Mouse (Mus musculus) thymus, adult 2 months (tissue): Measurements from ENCODE around the gene Gba. TPM values are rescaled to one million over a fixed set of nuclear protein-coding genes. Genes with fewer than 3 reads are reported as not detected.
A peak's percentile ranks its signal among the peaks of the same experiment; 100 is the strongest.

Source experiments
- DNase-seq: peaks from one replicate; pipeline ENCODE4 v3.0.0; 2021
- H3K27ac ChIP-seq: fragments of 200-500 bp; 2 replicates; pipeline ENCODE4 v1.5.1; 2012; ENCODE audit warnings: low read length, control low read depth; ENCODE audit not compliant: control insufficient read depth, insufficient read depth
- H3K27me3 ChIP-seq: fragments of 200-500 bp; 2 replicates; pipeline ENCODE4 v1.6.1; 2012; ENCODE audit warnings: mild to moderate bottlenecking, low read length, moderate library complexity, mixed read lengths; ENCODE audit not compliant: control insufficient read depth, insufficient read depth
- H3K36me3 ChIP-seq: fragments of 200-500 bp; 2 replicates; pipeline ENCODE4 v1.6.1; 2012; ENCODE audit warnings: mild to moderate bottlenecking, low read length, moderate library complexity; ENCODE audit not compliant: control insufficient read depth, insufficient read depth
- H3K4me1 ChIP-seq: fragments of 200-500 bp; replicated peaks from 2 replicates; pipeline ENCODE4 v1.6.1; 2012; ENCODE audit warnings: low read length; ENCODE audit not compliant: control insufficient read depth, insufficient read depth
- H3K4me3 ChIP-seq: fragments of 200-500 bp; 2 replicates; pipeline ENCODE4 v1.5.1; 2012; ENCODE audit warnings: mild to moderate bottlenecking, low read length, control low read depth, moderate library complexity; ENCODE audit not compliant: control insufficient read depth, insufficient read depth
- CTCF ChIP-seq: fragments of 200-500 bp; IDR thresholded peaks from 2 replicates; pipeline ENCODE4 v1.5.1; 2012; ENCODE audit warnings: mild to moderate bottlenecking, control low read depth, low read length, moderate library complexity, borderline replicate concordance; ENCODE audit not compliant: control insufficient read depth, poor library complexity, insufficient read depth; ENCODE audit errors: extremely low read depth
- POLR2A ChIP-seq: fragments of 200-500 bp; IDR thresholded peaks from 2 replicates; pipeline ENCODE4 v1.6.1; 2012; ENCODE audit warnings: mild to moderate bottlenecking, low read length, control low read depth, moderate library complexity; ENCODE audit not compliant: control insufficient read depth, poor library complexity, insufficient read depth; ENCODE audit errors: extremely low read depth
- WGBS: fragments of 180-500 bp; shearing (Covaris S2); methylation state at CpG from one replicate; pipeline ENCODE4 v1.1.7; 2018; 5-methylcytosine and 5-hydroxymethylcytosine counted together
- polyA plus RNA-seq: library from polyadenylated mRNA; depleted of rRNA; stranded (reverse); fragments of >200 nt; gene quantifications from 2 replicates; pipeline ENCODE4 v1.2.3, GENCODE M21; 2012

Gba gene
- polyA plus RNA-seq, 1 experiment = 117 TPM

- Histone ChIP-seq H3K27me3 (no peaks in the 10 kb centered on the region), H3K4me1 (peaks cover 59% of the 10 kb centered on the region), H3K36me3 (peaks cover 11% of the 10 kb centered on the region; the same call in 1 of the 2 replicates), H3K4me3 (0 out of 2 replicates have a peak overlapping the region, but pooled peaks have one; percentile 62), H3K27ac (peak overlapping the region; percentile 12; the same call in 1 of the 2 replicates)
- DNase-seq = no peak
- no peak for TF ChIP-seq CTCF
- no peak for TF ChIP-seq POLR2A
- 23% methylated on average over 7 of the region's 7 CpGs for WGBS
Measured at GRCm38 (mm10) chr3:89182531-89183057, 20.1 kb upstream of the Gba start.

GRCm38 (mm10) chr3:89183058-89183958 is 19.4 kb upstream of the Gba start, which contains the start of gene Fam189b:
Gene Fam189b (plus strand): TSS chr3:89183143.
- no peaks in the 10 kb centered on the region for H3K27me3 ChIP-seq
- peak within 1 kb of the TSS; percentile 62 for H3K4me3 ChIP-seq
- TF ChIP-seq POLR2A (peak; percentile 78; the same call in 1 of the 2 replicates), CTCF (peak; percentile 54; the same call in 1 of the 2 replicates)
- peak; percentile 89 for DNase-seq
- 8% methylated on average over 39 of the region's 39 CpGs for WGBS
- H3K36me3 ChIP-seq = peaks cover 11% of the 10 kb centered on the region; the same call in 1 of the 2 replicates
- H3K27ac ChIP-seq = peak within 1 kb of the TSS; percentile 49
- H3K4me1 ChIP-seq = peaks cover 56% of the 10 kb centered on the region

- H3K27ac ChIP-seq = no peak overlapping the region; the same call in 1 of the 2 replicates
- H3K4me1 ChIP-seq = peaks cover 59% of the 10 kb centered on the region
- TF ChIP-seq POLR2A (no peak), CTCF (no peak)
- 72% methylated on average over 6 of the region's 6 CpGs for WGBS
- DNase-seq = no peak
- no peaks in the 10 kb centered on the region for H3K27me3 ChIP-seq
- H3K4me3 ChIP-seq = peak overlapping the region; percentile 62
- peaks cover 11% of the 10 kb centered on the region; the same call in 1 of the 2 replicates for H3K36me3 ChIP-seq
Measured at GRCm38 (mm10) chr3:89183959-89184315, 18.8 kb upstream of the Gba start.

GRCm38 (mm10) chr3:89187197-89187596 is 15.5 kb upstream of the Gba start:
- peaks cover 67% of the 10 kb centered on the region for H3K4me1 ChIP-seq
- peak overlapping the region; percentile 93 for H3K27ac ChIP-seq
- no peaks in the 10 kb centered on the region for H3K27me3 ChIP-seq
- 26% methylated on average over 23 of the region's 23 CpGs for WGBS
- peak overlapping the region; percentile 58 for H3K4me3 ChIP-seq
- TF ChIP-seq POLR2A (peak; percentile 40; the same call in 1 of the 2 replicates), CTCF (no peak)
- no peaks in the 10 kb centered on the region; the same call in 1 of the 2 replicates for H3K36me3 ChIP-seq
- peak; percentile 77 for DNase-seq

GRCm38 (mm10) chr3:89187690-89188477 is 14.8 kb upstream of the Gba start:
- peak; percentile 65 for DNase-seq
- WGBS = 11% methylated on average over 18 of the region's 18 CpGs
- H3K4me3 ChIP-seq = peak overlapping the region; percentile 58

GRCm38 (mm10) chr3:89188478-89188875 is 14.3 kb upstream of the Gba start:
- TF ChIP-seq CTCF (no peak), POLR2A (peak; percentile 17)
- H3K27me3 ChIP-seq = no peaks in the 10 kb centered on the region
- peak overlapping the region; percentile 93 for H3K27ac ChIP-seq
- H3K36me3 ChIP-seq = no peaks in the 10 kb centered on the region
- WGBS = 22% methylated on average over 12 of the region's 12 CpGs
- DNase-seq = peak; percentile 66
- peak overlapping the region; percentile 58 for H3K4me3 ChIP-seq
- H3K4me1 ChIP-seq = peaks cover 58% of the 10 kb centered on the region

More at GRCm38 (mm10) chr3:89187690-89188477, 14.8 kb upstream of the Gba start:
- TF ChIP-seq POLR2A = no peak; the same call in 1 of the 2 replicates
- TF ChIP-seq CTCF = no peak
- Histone ChIP-seq H3K36me3 (no peaks in the 10 kb centered on the region), H3K27ac (peak overlapping the region; percentile 93), H3K27me3 (no peaks in the 10 kb centered on the region), H3K4me1 (peaks cover 60% of the 10 kb centered on the region)
